Mouse (Mus musculus) midbrain, embryonic 13.5 days (tissue): ENCODE results near the gene Hsd17b13. TPM values are rescaled to one million over a fixed set of nuclear protein-coding genes. Genes with fewer than 3 reads are reported as not detected.
"Not testable (repeated sequence)": the region's sequence is repeated elsewhere in the genome, so short reads cannot be mapped to it uniquely, and the experiment has no call there.

Source experiments
- ATAC-seq: fragments of 200-750 bp; cut with Nextera tagmentation; 2 replicates; pipeline ENCODE4 v1.8.0; 2017; ENCODE audit warnings: mild to moderate bottlenecking, moderate TSS enrichment, moderate library complexity
- H3K27ac ChIP-seq: fragments of 300-500 bp; sonication (generic); 2 replicates; pipeline ENCODE4 v1.5.1; 2015; ENCODE audit warnings: inconsistent platforms, mild to moderate bottlenecking, moderate library complexity
- H3K27me3 ChIP-seq: fragments of 300-500 bp; sonication (generic); 2 replicates; pipeline ENCODE4 v1.6.1; 2015; ENCODE audit warnings: mild to moderate bottlenecking, inconsistent platforms
- H3K36me3 ChIP-seq: fragments of 300-500 bp; sonication (generic); 2 replicates; pipeline ENCODE4 v1.6.1; 2015; ENCODE audit warnings: mild to moderate bottlenecking, inconsistent platforms
- H3K4me1 ChIP-seq: fragments of 300-500 bp; sonication (generic); replicated peaks from 2 replicates; pipeline ENCODE4 v1.6.1; 2015; ENCODE audit warnings: inconsistent platforms
- H3K4me2 ChIP-seq: fragments of 300-500 bp; sonication (generic); replicated peaks from 2 replicates; pipeline ENCODE4 v1.6.1; 2015; ENCODE audit warnings: moderate library complexity, mild to moderate bottlenecking, inconsistent platforms
- H3K4me3 ChIP-seq: fragments of 300-500 bp; sonication (generic); replicated peaks from 2 replicates; pipeline ENCODE4 v1.5.1; 2015; ENCODE audit warnings: mild to moderate bottlenecking, inconsistent platforms
- H3K9ac ChIP-seq: fragments of 300-500 bp; sonication (generic); replicated peaks from 2 replicates; pipeline ENCODE4 v1.6.1; 2015; ENCODE audit warnings: mild to moderate bottlenecking, inconsistent platforms
- H3K9me3 ChIP-seq: fragments of 300-500 bp; sonication (generic); 2 replicates; pipeline ENCODE4 v1.6.1; 2016; ENCODE audit warnings: mild to moderate bottlenecking, inconsistent platforms
- WGBS: fragments of 180-500 bp; shearing (Covaris S2); methylation state at CpG from one replicate; pipeline ENCODE4 v1.1.7; 2015; 5-methylcytosine and 5-hydroxymethylcytosine counted together
- polyA plus RNA-seq: library from polyadenylated mRNA; unstranded; fragments of >200 nt; fragmentation: Nextera tagmentation; extraction: Ambion mirVana; gene quantifications from 2 replicates; pipeline ENCODE4 v1.2.1, GENCODE M21; 2015

Hsd17b13 gene
- polyA plus RNA-seq, 1 experiment from 2014 or later: not detected

DNA sequence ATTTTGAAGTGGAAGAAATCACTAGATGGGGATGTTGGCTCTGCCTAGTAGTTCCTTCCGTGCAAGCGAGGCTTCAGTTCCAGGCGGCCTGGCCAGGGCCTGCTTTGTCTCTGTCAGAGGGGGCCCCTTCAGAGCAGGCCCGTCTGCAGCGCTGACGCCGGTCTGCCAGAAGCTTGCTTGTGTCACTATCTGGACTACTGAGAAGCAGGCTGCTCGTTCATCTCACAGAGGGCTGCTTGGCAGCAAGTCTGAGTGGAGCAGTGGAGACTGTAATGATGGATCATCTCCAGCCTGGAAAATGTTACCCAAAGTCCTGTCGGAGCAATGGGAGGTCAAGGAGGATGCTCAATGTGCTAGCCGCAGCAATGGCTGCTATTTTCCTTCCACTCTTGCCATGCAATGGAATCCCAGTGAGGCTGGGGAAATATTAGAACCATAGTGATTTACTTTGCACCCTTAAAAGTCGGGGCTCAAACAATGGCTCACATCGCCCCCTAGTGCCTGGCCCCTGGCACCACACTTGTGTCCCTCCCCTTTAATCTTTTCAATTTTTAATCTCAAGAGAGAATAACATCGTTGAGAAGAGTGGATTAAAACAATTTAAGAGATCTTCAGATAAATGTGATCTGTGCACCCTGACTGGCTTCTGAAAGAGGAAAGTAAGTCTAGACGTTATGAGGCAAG lies 40.2 kb downstream of the Hsd17b13 start:
- no peak overlapping the region for H3K27ac ChIP-seq
- ATAC-seq: peak; percentile 40; the same call in 1 of the 2 replicates
- no peak overlapping the region for H3K4me3 ChIP-seq
- no peak overlapping the region for H3K9ac ChIP-seq
- no peak overlapping the region for H3K4me2 ChIP-seq
- 48% methylated on average over 14 of the region's 14 CpGs for whole genome bisulfite sequencing
- H3K36me3 ChIP-seq: no peaks in the 10 kb centered on the region
- peaks cover 29% of the 10 kb centered on the region for H3K4me1 ChIP-seq
- peaks cover 7% of the 10 kb centered on the region; the same call in 1 of the 2 replicates for H3K27me3 ChIP-seq
- no peaks in the 10 kb centered on the region for H3K9me3 ChIP-seq

DNA sequence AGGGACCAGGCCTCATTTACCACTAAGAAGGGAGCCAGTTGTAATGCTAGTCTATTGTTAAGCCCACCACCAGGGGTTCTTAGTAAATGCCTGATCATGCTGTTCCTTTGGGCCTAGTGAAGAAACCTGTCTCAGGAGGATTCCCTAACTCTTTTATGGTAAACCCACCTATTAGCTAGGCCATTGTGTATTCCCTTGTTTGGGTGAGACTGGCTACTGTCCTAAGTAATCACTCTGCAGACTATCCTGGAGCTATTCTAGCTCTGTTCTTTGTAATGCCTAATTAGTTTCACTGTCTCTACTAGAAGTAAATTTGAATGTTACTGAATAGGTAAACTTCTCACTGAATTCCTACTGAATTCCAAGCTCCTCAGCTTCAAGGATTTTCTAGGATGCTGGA lies 45.3 kb downstream of the Hsd17b13 start:
- not testable (repeated sequence) for H3K9ac ChIP-seq, H3K4me3 ChIP-seq, H3K36me3 ChIP-seq, H3K4me1 ChIP-seq, ATAC-seq, H3K27ac ChIP-seq, H3K27me3 ChIP-seq, H3K9me3 ChIP-seq, H3K4me2 ChIP-seq

- H3K36me3 ChIP-seq: no peaks in the 10 kb centered on the region
- 67% methylated on average over 5 of the region's 5 CpGs for WGBS
- no peak overlapping the region for H3K27ac ChIP-seq
- H3K27me3 ChIP-seq: no peaks in the 10 kb centered on the region
- no peak overlapping the region for H3K4me3 ChIP-seq
- no peaks in the 10 kb centered on the region for H3K9me3 ChIP-seq
- no peak for ATAC-seq
- peaks cover 4% of the 10 kb centered on the region; the same call in 1 of the 2 replicates for H3K4me1 ChIP-seq
- H3K9ac ChIP-seq: no peak overlapping the region
- no peak overlapping the region for H3K4me2 ChIP-seq
Measured at GRCm38 (mm10) chr5:103930511-103930910, 46.7 kb downstream of the Hsd17b13 start.

DNA sequence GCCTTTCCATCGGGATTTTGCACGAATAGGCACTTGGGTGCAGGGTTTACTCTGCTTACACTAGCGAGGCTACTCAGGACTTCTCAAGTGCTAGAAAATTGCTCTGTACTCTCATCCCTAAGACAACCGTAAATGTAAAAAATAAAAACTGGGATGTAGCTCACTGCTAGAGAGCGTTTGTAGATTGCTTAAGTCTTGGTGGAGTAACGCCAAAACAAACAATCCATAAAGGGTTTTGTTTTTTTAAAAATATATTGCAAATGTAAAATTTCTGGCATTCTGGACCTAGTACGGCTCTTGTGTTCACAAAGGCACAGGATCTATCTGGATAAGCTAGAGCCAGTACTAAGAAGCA lies 49.0 kb downstream of the Hsd17b13 start:
- ATAC-seq: no peak
- WGBS: 91% methylated on average over 7 of the region's 7 CpGs
- H3K4me2 ChIP-seq: no peak overlapping the region

GRCm38 (mm10) chr5:103927429-103928195 lies 49.6 kb downstream of the Hsd17b13 start:
- no peaks in the 10 kb centered on the region for H3K27me3 ChIP-seq
- ATAC-seq: peak; percentile 73
- peak overlapping the region; percentile 42 for H3K4me2 ChIP-seq
- no peak overlapping the region for H3K9ac ChIP-seq
- H3K4me3 ChIP-seq: no peak overlapping the region
- peaks cover 4% of the 10 kb centered on the region; the same call in 1 of the 2 replicates for H3K4me1 ChIP-seq
- 31% methylated on average over 27 of the region's 27 CpGs for WGBS
- H3K9me3 ChIP-seq: no peaks in the 10 kb centered on the region
- no peak overlapping the region for H3K27ac ChIP-seq
- H3K36me3 ChIP-seq: no peaks in the 10 kb centered on the region

More for the DNA sequence above, 49.0 kb downstream of the Hsd17b13 start:
- Histone ChIP-seq H3K36me3 (no peaks in the 10 kb centered on the region), H3K4me1 (peaks cover 4% of the 10 kb centered on the region; the same call in 1 of the 2 replicates), H3K9ac (no peak overlapping the region), H3K27ac (no peak overlapping the region), H3K27me3 (no peaks in the 10 kb centered on the region), H3K9me3 (no peaks in the 10 kb centered on the region), H3K4me3 (no peak overlapping the region)

GRCm38 (mm10) chr5:103926398-103926797 lies 50.8 kb downstream of the Hsd17b13 start:
- Histone ChIP-seq H3K9me3 (no peaks in the 10 kb centered on the region), H3K4me3 (no peak overlapping the region), H3K9ac (no peak overlapping the region), H3K4me2 (no peak overlapping the region), H3K27ac (no peak overlapping the region), H3K4me1 (peaks cover 4% of the 10 kb centered on the region; the same call in 1 of the 2 replicates), H3K36me3 (no peaks in the 10 kb centered on the region), H3K27me3 (no peaks in the 10 kb centered on the region)
- no peak for ATAC-seq
- 70% methylated on average over 12 of the region's 12 CpGs for WGBS

DNA sequence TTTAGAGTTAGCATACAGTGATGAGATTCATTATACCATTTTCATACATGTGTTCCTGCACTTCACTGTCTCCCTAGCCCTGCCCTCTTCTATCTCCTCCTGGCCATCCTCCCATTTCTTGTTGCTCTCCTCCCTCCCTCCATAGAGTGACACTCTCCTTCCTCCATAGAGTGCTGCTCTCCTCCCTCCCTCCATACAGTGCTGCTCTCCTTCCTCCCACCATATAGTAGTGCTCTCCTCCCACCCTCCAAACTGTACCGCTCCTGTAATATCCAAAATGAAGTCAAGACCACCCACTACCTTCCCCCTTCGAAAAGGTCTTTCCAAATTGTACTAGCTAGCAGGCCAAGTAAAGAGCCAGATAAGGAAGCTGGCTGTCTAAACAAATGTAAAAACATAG lies 53.5 kb downstream of the Hsd17b13 start:
- no peak overlapping the region for H3K9ac ChIP-seq
- H3K27ac ChIP-seq: no peak overlapping the region
- no peak for ATAC-seq
- no peaks in the 10 kb centered on the region for H3K27me3 ChIP-seq
- H3K4me1 ChIP-seq: peaks cover 4% of the 10 kb centered on the region; the same call in 1 of the 2 replicates
- H3K9me3 ChIP-seq: no peaks in the 10 kb centered on the region
- H3K4me2 ChIP-seq: no peak overlapping the region
- WGBS: 91% methylated on average over 2 of the region's 2 CpGs
- H3K4me3 ChIP-seq: no peak overlapping the region
- H3K36me3 ChIP-seq: no peaks in the 10 kb centered on the region

DNA sequence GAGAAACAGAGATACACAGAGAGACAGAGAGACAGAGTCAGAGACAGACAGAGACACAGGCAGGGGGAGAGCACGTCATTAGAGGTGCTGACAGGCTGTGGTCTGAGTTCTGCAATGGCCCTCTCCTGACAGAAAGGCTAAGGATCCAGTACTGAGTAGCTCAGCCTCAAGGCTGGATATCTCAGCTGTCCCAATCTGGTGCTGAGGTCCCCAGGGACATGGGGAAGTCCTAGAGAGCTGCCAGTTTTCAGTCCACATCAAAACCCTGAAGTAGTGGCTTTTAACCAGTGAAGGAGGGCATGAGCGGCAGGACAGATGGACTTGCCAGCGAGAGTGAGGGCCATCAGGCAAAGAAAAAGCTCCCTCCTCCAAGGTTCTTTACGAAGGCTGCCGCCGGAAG lies 54.1 kb downstream of the Hsd17b13 start:
- H3K4me2 ChIP-seq: no peak overlapping the region
- H3K36me3 ChIP-seq: no peaks in the 10 kb centered on the region
- no peak overlapping the region for H3K9ac ChIP-seq
- ATAC-seq: no peak
- no peaks in the 10 kb centered on the region for H3K27me3 ChIP-seq
- no peaks in the 10 kb centered on the region for H3K9me3 ChIP-seq
- no peak overlapping the region for H3K4me3 ChIP-seq
- H3K27ac ChIP-seq: no peak overlapping the region
- WGBS: 82% methylated on average over 6 of the region's 6 CpGs
- peaks cover 4% of the 10 kb centered on the region; the same call in 1 of the 2 replicates for H3K4me1 ChIP-seq

DNA sequence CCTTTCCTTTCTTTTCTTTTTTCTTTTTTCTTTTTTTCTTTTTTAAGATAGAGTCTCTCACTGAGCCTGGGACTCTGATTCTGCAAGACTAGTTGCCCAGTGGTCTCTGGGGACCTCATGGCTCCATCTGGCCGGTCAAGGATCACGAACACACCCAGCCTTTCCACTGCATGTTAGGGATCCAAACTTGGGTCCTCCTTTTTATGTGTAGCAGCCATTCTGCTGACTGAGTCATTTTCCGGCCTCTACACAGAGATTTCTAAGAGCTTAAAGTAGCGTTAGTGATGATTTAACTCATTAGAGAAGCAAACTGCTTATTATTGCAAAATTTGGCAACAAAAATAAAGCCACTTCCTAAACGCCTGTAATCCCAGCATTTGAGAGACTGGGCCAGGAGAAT lies 54.8 kb downstream of the Hsd17b13 start:
- no peak for ATAC-seq
- Histone ChIP-seq H3K4me2 (no peak overlapping the region), H3K9ac (no peak overlapping the region), H3K36me3 (no peaks in the 10 kb centered on the region), H3K4me1 (0 out of 2 replicates have a peak, but pooled peaks cover 2% of the 10 kb centered on the region), H3K9me3 (no peaks in the 10 kb centered on the region), H3K27ac (no peak overlapping the region), H3K27me3 (no peaks in the 10 kb centered on the region), H3K4me3 (no peak overlapping the region)
- 77% methylated on average over 5 of the region's 5 CpGs for WGBS

DNA sequence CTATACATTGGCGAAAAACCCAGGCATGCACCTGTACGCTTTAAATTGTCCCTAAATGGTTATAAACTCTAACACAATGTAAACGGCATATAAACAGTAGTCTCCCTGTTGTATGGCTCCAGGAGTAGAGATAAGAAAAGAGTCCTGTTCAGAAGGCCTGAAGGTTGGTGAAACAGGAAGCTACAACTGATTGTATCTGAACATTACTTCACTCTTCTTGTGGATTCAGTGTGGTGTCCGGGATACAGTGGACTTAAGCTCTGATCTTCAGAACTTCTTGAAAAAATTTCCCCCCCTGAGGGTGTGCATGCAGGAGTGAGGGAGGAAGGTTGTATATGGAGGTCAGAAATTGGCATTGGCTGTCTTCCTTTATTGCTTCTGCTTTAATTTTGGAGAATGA lies 57.7 kb downstream of the Hsd17b13 start:
- ATAC-seq: no peak
- H3K4me2 ChIP-seq: no peak overlapping the region

GRCm38 (mm10) chr5:103918233-103918632 lies 59.0 kb downstream of the Hsd17b13 start:
- Histone ChIP-seq H3K4me3 (no peak overlapping the region), H3K4me1 (0 out of 2 replicates have a peak, but pooled peaks cover 4% of the 10 kb centered on the region), H3K9me3 (no peaks in the 10 kb centered on the region), H3K27ac (no peak overlapping the region), H3K4me2 (no peak overlapping the region), H3K9ac (no peak overlapping the region), H3K27me3 (no peaks in the 10 kb centered on the region), H3K36me3 (no peaks in the 10 kb centered on the region)
- WGBS: 79% methylated on average over 3 of the region's 3 CpGs
- ATAC-seq: no peak

More for the DNA sequence above, 57.7 kb downstream of the Hsd17b13 start:
- Histone ChIP-seq H3K27me3 (no peaks in the 10 kb centered on the region), H3K4me1 (0 out of 2 replicates have a peak, but pooled peaks cover 4% of the 10 kb centered on the region), H3K4me3 (no peak overlapping the region), H3K27ac (no peak overlapping the region), H3K9ac (no peak overlapping the region), H3K36me3 (no peaks in the 10 kb centered on the region), H3K9me3 (no peaks in the 10 kb centered on the region)
- WGBS: 92% methylated on average over 4 of the region's 4 CpGs

GRCm38 (mm10) chr5:103917357-103917895 lies 59.8 kb downstream of the Hsd17b13 start:
- no peak overlapping the region for H3K9ac ChIP-seq
- H3K27ac ChIP-seq: peak overlapping the region; percentile 35; the same call in 1 of the 2 replicates
- no peak overlapping the region for H3K4me3 ChIP-seq
- H3K4me2 ChIP-seq: no peak overlapping the region
- peak; percentile 37; the same call in 1 of the 2 replicates for ATAC-seq
- H3K36me3 ChIP-seq: no peaks in the 10 kb centered on the region
- no peaks in the 10 kb centered on the region for H3K9me3 ChIP-seq
- H3K27me3 ChIP-seq: peaks cover 3% of the 10 kb centered on the region; the same call in 1 of the 2 replicates
- 0 out of 2 replicates have a peak, but pooled peaks cover 4% of the 10 kb centered on the region for H3K4me1 ChIP-seq
- WGBS: 46% methylated on average over 8 of the region's 8 CpGs
